Mouse (Mus musculus): Measurements from ENCODE around the gene Aunip. TPM values are rescaled to one million over a fixed set of nuclear protein-coding genes. Genes with fewer than 3 reads are reported as not detected.
A peak's percentile ranks its signal among the peaks of the same experiment; 100 is the strongest.

The Aunip gene
- polyA plus RNA-seq, 1 experiment from 2014 or later = 1.3 TPM

DNA sequence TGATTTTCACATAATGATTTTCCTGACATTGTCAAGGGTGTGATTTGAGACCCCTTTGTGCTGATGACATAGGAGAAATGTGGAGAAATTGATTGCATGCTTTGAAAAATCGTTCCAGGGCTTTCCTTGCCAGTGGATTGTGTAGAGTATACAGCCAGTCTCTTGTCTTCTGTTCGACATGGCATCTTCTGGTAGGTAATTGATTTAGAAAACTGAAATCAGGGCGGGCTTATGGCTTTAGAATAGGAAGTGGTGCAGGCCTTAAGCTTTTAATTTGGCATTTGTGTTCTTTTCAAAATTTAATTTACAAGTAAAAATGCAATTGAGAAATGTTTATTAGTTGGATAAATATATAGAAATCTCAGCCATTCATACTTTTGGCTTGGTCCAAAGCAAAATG is 40.8 kb upstream of the Aunip start:
- peak overlapping the region; percentile 99 for H3K9ac ChIP-seq (ENCODE audit: low read depth, low read length)
- ATAC-seq = no peak

DNA sequence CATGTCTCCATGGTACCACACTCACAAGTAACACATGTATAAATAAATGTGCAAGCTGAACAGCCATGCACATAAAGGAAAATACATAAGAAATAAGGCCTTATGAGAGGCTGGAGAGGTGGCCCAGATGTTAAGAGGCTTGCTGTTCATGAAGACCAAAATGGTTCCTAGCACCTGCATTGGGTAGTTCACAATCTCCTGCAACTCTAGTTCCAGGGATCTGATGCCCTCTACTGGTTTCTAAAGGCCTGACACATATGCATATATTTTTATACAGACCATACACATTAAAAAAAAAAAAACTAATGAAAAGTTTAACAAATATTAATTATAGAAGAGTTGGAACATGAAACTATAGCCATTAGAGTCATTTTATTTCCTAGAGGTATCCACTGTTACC is 39.3 kb upstream of the Aunip start:
- Histone ChIP-seq H3K36me3 (ENCODE audit: control insufficient read depth, insufficient read depth, low read length) (peaks cover 34% of the 10 kb centered on the region), H3K4me2 (ENCODE audit: low read length) (peak overlapping the region; percentile 86)

More for the DNA sequence above, 40.8 kb upstream of the Aunip start:
- Histone ChIP-seq H3K27me3 (ENCODE audit: control insufficient read depth, insufficient read depth, low read depth, low read length) (no peaks in the 10 kb centered on the region), H3K4me3 (ENCODE audit: low read depth, low read length) (peak overlapping the region; percentile 90), H3K4me2 (ENCODE audit: low read length) (peak overlapping the region; percentile 86), H3K4me1 (ENCODE audit: control insufficient read depth, insufficient read depth, low read length) (peaks cover 57% of the 10 kb centered on the region), H3K27ac (ENCODE audit: low read length) (peak overlapping the region; percentile 99), H3K36me3 (ENCODE audit: control insufficient read depth, insufficient read depth, low read length) (peaks cover 26% of the 10 kb centered on the region), H3K9me3 (replicated peaks; ENCODE audit: control insufficient read depth, low read length, poor library complexity, severe bottlenecking) (no peaks in the 10 kb centered on the region)
- 16% methylated on average over 3 of the region's 3 CpGs for WGBS

DNA sequence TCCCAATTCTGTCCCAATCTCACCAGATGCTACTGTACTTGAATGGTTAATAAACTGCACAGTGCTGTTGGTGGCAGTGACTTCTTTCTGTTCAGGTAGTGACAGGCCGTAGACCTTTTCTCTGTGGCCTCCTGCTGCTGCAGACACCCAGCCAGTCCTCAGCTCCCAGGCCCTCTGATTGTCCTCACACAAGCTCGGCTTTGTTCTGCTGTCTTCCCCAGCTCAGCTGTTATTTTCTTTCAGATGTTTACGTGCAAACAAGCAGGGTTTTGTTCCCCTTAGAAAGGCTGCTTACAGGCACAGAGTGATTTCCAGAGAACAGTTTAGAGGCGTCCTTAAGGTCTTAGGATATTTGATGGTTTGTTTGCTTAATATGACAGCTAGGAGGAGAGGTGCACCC is 37.0 kb upstream of the Aunip start:
- no peak for ATAC-seq
- peaks cover 34% of the 10 kb centered on the region for H3K36me3 ChIP-seq (ENCODE audit: control insufficient read depth, insufficient read depth, low read length)
- H3K27ac ChIP-seq (ENCODE audit: low read length) = peak overlapping the region; percentile 65
- H3K27me3 ChIP-seq (ENCODE audit: control insufficient read depth, insufficient read depth, low read depth, low read length) = no peaks in the 10 kb centered on the region
- H3K4me3 ChIP-seq (ENCODE audit: low read depth, low read length) = no peak overlapping the region; the same call in 1 of the 2 replicates
- peaks cover 44% of the 10 kb centered on the region for H3K4me1 ChIP-seq (ENCODE audit: control insufficient read depth, insufficient read depth, low read length)
- no peak overlapping the region; the same call in 1 of the 2 replicates for H3K4me2 ChIP-seq (ENCODE audit: low read length)
- peak overlapping the region; percentile 15; the same call in 1 of the 2 replicates for H3K9ac ChIP-seq (ENCODE audit: low read depth, low read length)
- H3K9me3 ChIP-seq (replicated peaks; ENCODE audit: control insufficient read depth, low read length, poor library complexity, severe bottlenecking) = no peaks in the 10 kb centered on the region
- 55% methylated on average over 4 of the region's 4 CpGs for WGBS

More for the DNA sequence above, 39.3 kb upstream of the Aunip start:
- ATAC-seq = no peak
- peaks cover 42% of the 10 kb centered on the region for H3K4me1 ChIP-seq (ENCODE audit: control insufficient read depth, insufficient read depth, low read length)
- H3K27ac ChIP-seq (ENCODE audit: low read length) = peak overlapping the region; percentile 64; the same call in 1 of the 2 replicates
- no peaks in the 10 kb centered on the region for H3K27me3 ChIP-seq (ENCODE audit: control insufficient read depth, insufficient read depth, low read depth, low read length)
- peak overlapping the region; percentile 69 for H3K9ac ChIP-seq (ENCODE audit: low read depth, low read length)
- H3K9me3 ChIP-seq (replicated peaks; ENCODE audit: control insufficient read depth, low read length, poor library complexity, severe bottlenecking) = no peaks in the 10 kb centered on the region
- peak overlapping the region; percentile 90 for H3K4me3 ChIP-seq (ENCODE audit: low read depth, low read length)

DNA sequence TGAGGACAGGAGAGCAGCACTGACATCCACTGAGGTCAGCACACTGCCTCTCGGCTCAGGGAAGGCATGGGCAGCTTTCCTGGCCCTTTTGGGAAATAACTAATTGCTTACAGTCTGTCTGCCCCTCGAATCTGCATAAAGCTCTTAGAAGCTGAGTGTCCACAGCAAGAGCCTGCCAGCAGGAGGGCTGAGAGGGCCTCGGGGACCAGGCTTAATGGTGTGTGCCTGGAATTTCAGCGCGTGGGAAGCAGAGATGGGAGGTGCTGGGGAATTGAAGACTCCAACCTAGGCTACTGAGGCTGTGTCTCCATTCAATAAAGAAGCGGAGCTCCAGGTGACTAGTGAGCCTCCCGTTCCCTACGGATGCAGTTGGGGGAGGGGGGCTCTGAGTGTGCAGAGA is 36.6 kb upstream of the Aunip start:
- peaks cover 44% of the 10 kb centered on the region for H3K4me1 ChIP-seq (ENCODE audit: control insufficient read depth, insufficient read depth, low read length)
- peak overlapping the region; percentile 65 for H3K27ac ChIP-seq (ENCODE audit: low read length)
- no peak overlapping the region; the same call in 1 of the 2 replicates for H3K4me3 ChIP-seq (ENCODE audit: low read depth, low read length)
- no peak for ATAC-seq
- H3K9ac ChIP-seq (ENCODE audit: low read depth, low read length) = peak overlapping the region; percentile 1; the same call in 1 of the 2 replicates
- peaks cover 34% of the 10 kb centered on the region for H3K36me3 ChIP-seq (ENCODE audit: control insufficient read depth, insufficient read depth, low read length)
- 23% methylated on average over 8 of the region's 8 CpGs for WGBS
- H3K9me3 ChIP-seq (replicated peaks; ENCODE audit: control insufficient read depth, low read length, poor library complexity, severe bottlenecking) = no peaks in the 10 kb centered on the region
- peak overlapping the region; percentile 2; the same call in 1 of the 2 replicates for H3K4me2 ChIP-seq (ENCODE audit: low read length)
- no peaks in the 10 kb centered on the region for H3K27me3 ChIP-seq (ENCODE audit: control insufficient read depth, insufficient read depth, low read depth, low read length)

DNA sequence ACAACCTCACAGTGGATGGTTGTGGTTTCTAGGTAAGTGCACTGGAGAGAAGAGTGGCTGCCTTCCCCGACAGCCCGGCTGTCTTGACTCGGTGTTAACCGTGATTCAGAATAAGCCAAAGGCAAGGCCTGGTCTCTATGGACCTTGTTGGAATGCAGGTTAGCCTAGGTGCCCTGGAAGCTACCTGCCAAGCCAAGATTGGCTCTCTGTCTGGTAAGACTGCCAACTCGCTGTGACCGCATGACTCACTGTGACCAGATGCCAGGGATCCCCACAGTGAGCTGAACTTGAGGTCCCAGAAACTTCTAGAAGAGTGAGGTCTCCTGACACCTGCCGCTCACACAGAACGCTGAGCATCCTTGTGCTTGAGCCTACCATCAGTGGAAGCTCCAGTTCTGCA is 33.9 kb upstream of the Aunip start:
- H3K4me2 ChIP-seq (ENCODE audit: low read length) = no peak overlapping the region
- H3K9ac ChIP-seq (ENCODE audit: low read depth, low read length) = no peak overlapping the region
- peaks cover 35% of the 10 kb centered on the region for H3K4me1 ChIP-seq (ENCODE audit: control insufficient read depth, insufficient read depth, low read length)
- no peak for ATAC-seq
- H3K27ac ChIP-seq (ENCODE audit: low read length) = peak overlapping the region; percentile 66
- H3K27me3 ChIP-seq (ENCODE audit: control insufficient read depth, insufficient read depth, low read depth, low read length) = no peaks in the 10 kb centered on the region
- no peaks in the 10 kb centered on the region for H3K9me3 ChIP-seq (replicated peaks; ENCODE audit: control insufficient read depth, low read length, poor library complexity, severe bottlenecking)
- 89% methylated on average over 8 of the region's 8 CpGs for WGBS
- H3K36me3 ChIP-seq (ENCODE audit: control insufficient read depth, insufficient read depth, low read length) = peaks cover 26% of the 10 kb centered on the region
- no peak overlapping the region for H3K4me3 ChIP-seq (ENCODE audit: low read depth, low read length)

DNA sequence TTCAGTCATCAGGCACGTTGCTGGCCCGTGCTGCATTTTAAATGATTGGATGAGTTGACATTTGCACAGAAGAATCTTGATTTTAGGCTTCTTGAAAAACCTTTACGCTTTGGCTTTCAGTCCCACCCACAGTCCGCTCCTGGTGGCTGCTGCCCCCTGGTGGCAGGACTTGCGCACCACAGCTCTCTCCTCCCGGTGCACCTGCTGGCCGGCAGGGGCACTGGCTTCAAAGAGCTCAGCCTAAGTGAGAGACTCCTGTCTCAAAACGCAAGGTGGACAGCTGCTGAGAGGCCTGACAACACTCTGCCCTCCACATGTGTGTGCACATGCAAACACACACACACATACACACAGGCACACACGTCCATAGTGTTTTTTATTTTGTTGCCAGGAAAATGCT is 32.8 kb upstream of the Aunip start:
- no peaks in the 10 kb centered on the region for H3K9me3 ChIP-seq (replicated peaks; ENCODE audit: control insufficient read depth, low read length, poor library complexity, severe bottlenecking)
- no peak overlapping the region for H3K4me3 ChIP-seq (ENCODE audit: low read depth, low read length)
- no peak overlapping the region for H3K9ac ChIP-seq (ENCODE audit: low read depth, low read length)
- H3K27ac ChIP-seq (ENCODE audit: low read length) = peak overlapping the region; percentile 66
- peaks cover 23% of the 10 kb centered on the region for H3K4me1 ChIP-seq (ENCODE audit: control insufficient read depth, insufficient read depth, low read length)
- no peaks in the 10 kb centered on the region for H3K27me3 ChIP-seq (ENCODE audit: control insufficient read depth, insufficient read depth, low read depth, low read length)
- peak; percentile 57 for ATAC-seq
- H3K4me2 ChIP-seq (ENCODE audit: low read length) = no peak overlapping the region
- 4% methylated on average over 9 of the region's 9 CpGs for WGBS
- H3K36me3 ChIP-seq (ENCODE audit: control insufficient read depth, insufficient read depth, low read length) = peaks cover 22% of the 10 kb centered on the region

DNA sequence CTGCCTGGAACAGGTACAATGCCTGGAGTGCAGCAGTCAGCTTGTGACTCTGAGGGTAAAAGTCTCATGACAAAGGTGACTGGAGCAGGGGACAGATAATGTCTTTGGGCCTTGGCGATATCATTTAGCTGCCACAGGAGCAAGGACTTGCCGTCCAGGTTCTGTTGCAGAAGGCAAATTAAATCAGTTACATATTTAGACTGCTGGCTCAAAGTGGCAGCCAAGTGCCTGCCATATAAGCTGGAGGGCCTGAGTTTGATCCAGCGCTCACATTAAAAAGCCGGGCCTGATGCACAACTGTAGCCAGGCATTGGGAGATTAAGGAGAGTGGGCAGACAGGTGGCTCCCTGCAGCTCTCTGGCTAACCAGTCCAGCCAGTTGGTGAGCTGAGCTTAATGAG is 31.0 kb upstream of the Aunip start:
- no peak overlapping the region for H3K4me2 ChIP-seq (ENCODE audit: low read length)
- WGBS = 89% methylated on average over 4 of the region's 4 CpGs
- ATAC-seq = no peak

DNA sequence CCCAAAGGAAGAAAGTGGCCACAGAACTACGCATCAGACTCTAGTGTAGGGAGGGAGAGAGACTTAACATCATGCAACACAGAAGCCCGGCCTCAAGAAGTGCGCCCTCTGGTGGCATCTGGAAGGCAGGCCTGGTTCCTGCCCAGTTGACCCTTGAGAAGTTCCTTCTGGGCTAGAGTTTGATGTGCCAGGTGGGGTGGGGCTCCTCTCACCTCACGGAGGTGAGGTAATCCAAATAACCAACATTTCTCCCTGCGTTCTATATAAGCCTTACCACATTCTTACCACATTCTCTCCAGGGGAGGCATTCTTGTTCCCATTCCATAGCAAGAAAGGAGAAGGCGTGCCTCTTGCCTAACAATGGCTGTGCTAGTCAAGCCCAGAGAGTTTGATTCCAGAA is 29.9 kb upstream of the Aunip start:
- Histone ChIP-seq H3K36me3 (ENCODE audit: control insufficient read depth, insufficient read depth, low read length) (0 out of 2 replicates have a peak, but pooled peaks cover 1% of the 10 kb centered on the region), H3K9ac (ENCODE audit: low read depth, low read length) (no peak overlapping the region), H3K4me1 (ENCODE audit: control insufficient read depth, insufficient read depth, low read length) (peaks cover 16% of the 10 kb centered on the region), H3K9me3 (replicated peaks; ENCODE audit: control insufficient read depth, low read length, poor library complexity, severe bottlenecking) (no peaks in the 10 kb centered on the region), H3K4me3 (ENCODE audit: low read depth, low read length) (no peak overlapping the region), H3K27me3 (ENCODE audit: control insufficient read depth, insufficient read depth, low read depth, low read length) (no peaks in the 10 kb centered on the region), H3K4me2 (ENCODE audit: low read length) (no peak overlapping the region), H3K27ac (ENCODE audit: low read length) (no peak overlapping the region)
- 23% methylated on average over 6 of the region's 6 CpGs for WGBS
- ATAC-seq = no peak

More for the DNA sequence above, 31.0 kb upstream of the Aunip start:
- Histone ChIP-seq H3K27ac (ENCODE audit: low read length) (no peak overlapping the region), H3K27me3 (ENCODE audit: control insufficient read depth, insufficient read depth, low read depth, low read length) (no peaks in the 10 kb centered on the region), H3K9me3 (replicated peaks; ENCODE audit: control insufficient read depth, low read length, poor library complexity, severe bottlenecking) (no peaks in the 10 kb centered on the region), H3K36me3 (ENCODE audit: control insufficient read depth, insufficient read depth, low read length) (peaks cover 10% of the 10 kb centered on the region), H3K4me3 (ENCODE audit: low read depth, low read length) (no peak overlapping the region), H3K4me1 (ENCODE audit: control insufficient read depth, insufficient read depth, low read length) (peaks cover 17% of the 10 kb centered on the region), H3K9ac (ENCODE audit: low read depth, low read length) (no peak overlapping the region)

DNA sequence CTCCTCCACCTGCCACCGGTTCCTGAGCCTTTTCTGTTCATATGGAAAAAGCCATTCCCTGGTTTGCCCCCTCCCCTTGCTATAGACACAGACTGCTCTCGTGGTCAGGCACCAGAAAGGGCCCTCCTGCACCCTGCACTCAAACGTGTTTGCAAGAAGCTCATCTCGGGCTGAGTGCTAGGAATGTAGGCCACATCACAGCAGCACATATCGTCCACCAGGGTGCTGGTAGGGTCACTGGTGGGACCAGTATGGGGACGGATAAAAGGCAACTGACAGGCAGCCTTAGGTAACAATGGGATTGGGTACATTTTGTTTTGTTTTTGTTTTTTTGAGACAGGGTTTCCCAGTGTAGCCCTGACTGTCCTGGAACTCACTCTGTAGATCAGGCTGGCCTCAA is 29.5 kb upstream of the Aunip start:
- Histone ChIP-seq H3K4me1 (ENCODE audit: control insufficient read depth, insufficient read depth, low read length) (peaks cover 16% of the 10 kb centered on the region), H3K4me2 (ENCODE audit: low read length) (no peak overlapping the region), H3K9ac (ENCODE audit: low read depth, low read length) (no peak overlapping the region), H3K4me3 (ENCODE audit: low read depth, low read length) (no peak overlapping the region), H3K9me3 (replicated peaks; ENCODE audit: control insufficient read depth, low read length, poor library complexity, severe bottlenecking) (no peaks in the 10 kb centered on the region), H3K27ac (ENCODE audit: low read length) (no peak overlapping the region), H3K36me3 (ENCODE audit: control insufficient read depth, insufficient read depth, low read length) (no peaks in the 10 kb centered on the region), H3K27me3 (ENCODE audit: control insufficient read depth, insufficient read depth, low read depth, low read length) (no peaks in the 10 kb centered on the region)
- ATAC-seq = no peak
- WGBS = 65% methylated on average over 6 of the region's 6 CpGs

All from midbrain, embryonic 16.5 days (tissue).